Mouse (Mus musculus): Measurements from ENCODE around the gene Wfikkn1. TPM values are rescaled to one million over a fixed set of nuclear protein-coding genes. Genes with fewer than 3 reads are reported as not detected.
A peak's percentile ranks its signal among the peaks of the same experiment; 100 is the strongest.

Gene Wfikkn1
- total RNA-seq, 1 experiment from 2014 or later = 1.2 TPM

GRCm38 (mm10) chr17:25837076-25837410, 43.6 kb downstream of the Wfikkn1 start, which contains the start of gene Rhbdl1:
Rhbdl1 (minus strand) TSS chr17:25837295.
- peak; percentile 92 for DNase-seq

- peak; percentile 63 for DNase-seq
Observed at GRCm38 (mm10) chr17:25836397-25837075, 44.1 kb downstream of the Wfikkn1 start.

- peak; percentile 27 for DNase-seq
Observed at GRCm38 (mm10) chr17:25835816-25836215, 44.8 kb downstream of the Wfikkn1 start.

GRCm38 (mm10) chr17:25835301-25835700, 45.4 kb downstream of the Wfikkn1 start:
- no peak for DNase-seq

GRCm38 (mm10) chr17:25834595-25835222, 45.9 kb downstream of the Wfikkn1 start:
- no peak for DNase-seq

- peak; percentile 58 for DNase-seq
Observed at GRCm38 (mm10) chr17:25833961-25834594, 46.6 kb downstream of the Wfikkn1 start.

GRCm38 (mm10) chr17:25833291-25833663, 47.4 kb downstream of the Wfikkn1 start, which contains the start of gene Stub1:
Stub1 (minus strand) TSS chr17:25833404.
- DNase-seq = peak; percentile 96

- peak; percentile 100 for DNase-seq
Observed at GRCm38 (mm10) chr17:25832436-25833290, 48.0 kb downstream of the Wfikkn1 start.

- DNase-seq = peak; percentile 81
Observed at GRCm38 (mm10) chr17:25831451-25832281, 49.0 kb downstream of the Wfikkn1 start.

GRCm38 (mm10) chr17:25830806-25831431, 49.7 kb downstream of the Wfikkn1 start:
- DNase-seq = no peak

- DNase-seq = no peak
Observed at GRCm38 (mm10) chr17:25830200-25830753, 50.4 kb downstream of the Wfikkn1 start.

- no peak for DNase-seq
Observed at GRCm38 (mm10) chr17:25829558-25830017, 51.1 kb downstream of the Wfikkn1 start.

- peak; percentile 87 for DNase-seq
Observed at GRCm38 (mm10) chr17:25828712-25829557, 51.7 kb downstream of the Wfikkn1 start, which contains the start of gene Jmjd8. Jmjd8 (plus strand) TSS chr17:25828867.

- no peak for DNase-seq
Observed at GRCm38 (mm10) chr17:25828223-25828594, 52.4 kb downstream of the Wfikkn1 start.

Small RNA genes within 50 kb of the gene (microRNA-seq; reads per million reads assigned to microRNA genes)
- gene Mir3082 = 2.1 to 2.3 reads per million in 2 experiments

Other genes starting within 250 kb of the Wfikkn1 start
- gene Gng13, start 163.7 kb downstream of the Wfikkn1 start, total RNA-seq (2021) = not detected in 2 replicates
- 4.4 and 5.0 TPM in 2 replicates for gene Chtf18, start 153.4 kb downstream of the Wfikkn1 start, total RNA-seq (2021)
- gene Rpusd1, start 153.2 kb downstream of the Wfikkn1 start, total RNA-seq (2021) = 9.9 and 10.7 TPM in 2 replicates
- not detected in 2 replicates for gene Mslnl, start 144.8 kb downstream of the Wfikkn1 start, total RNA-seq (2021)
- gene Msln, start 126.5 kb downstream of the Wfikkn1 start, total RNA-seq (2021) = 13.0 and 14.3 TPM in 2 replicates
- gene Narfl, start 107.1 kb downstream of the Wfikkn1 start, total RNA-seq (2021) = 30.6 and 35.3 TPM in 2 replicates
- 21.8 and 27.2 TPM in 2 replicates for gene Haghl, start 95.2 kb downstream of the Wfikkn1 start, total RNA-seq (2021)
- not detected in 2 replicates for gene Ccdc78, start 94.3 kb downstream of the Wfikkn1 start, total RNA-seq (2021)
- 55.4 and 60.2 TPM in 2 replicates for gene Fam173a, start 88.0 kb downstream of the Wfikkn1 start, total RNA-seq (2021)
- not detected in 2 replicates for gene AC134908.4, start 85.2 kb downstream of the Wfikkn1 start, total RNA-seq (2021)
- 24.7 and 27.3 TPM in 2 replicates for gene Metrn, start 83.7 kb downstream of the Wfikkn1 start, total RNA-seq (2021)
- 18.8 and 24.9 TPM in 2 replicates for gene Fbxl16, start 71.8 kb downstream of the Wfikkn1 start, total RNA-seq (2021)
- 17.4 and 19.5 TPM in 2 replicates for gene Wdr24, start 57.2 kb downstream of the Wfikkn1 start, total RNA-seq (2021)
- 68.2 and 71.0 TPM in 2 replicates for gene Jmjd8, start 52.0 kb downstream of the Wfikkn1 start, total RNA-seq (2021)
- 149 and 160 TPM in 2 replicates for gene Stub1, start 47.5 kb downstream of the Wfikkn1 start, total RNA-seq (2021)
- 12.9 and 14.9 TPM in 2 replicates for gene Rhbdl1, start 43.6 kb downstream of the Wfikkn1 start, total RNA-seq (2021)
- gene Gm20683, start 39.1 kb downstream of the Wfikkn1 start, total RNA-seq (2021) = 10.9 and 11.8 TPM in 2 replicates
- gene Rhot2, start 36.0 kb downstream of the Wfikkn1 start, total RNA-seq (2021) = 95.9 and 108 TPM in 2 replicates
- gene Wdr90, start 19.4 kb downstream of the Wfikkn1 start, total RNA-seq (2021) = 23.1 and 23.2 TPM in 2 replicates
- 336 and 337 TPM in 2 replicates for gene Mcrip2, start 12.1 kb downstream of the Wfikkn1 start, total RNA-seq (2021)
- gene Mettl26, start 5.8 kb downstream of the Wfikkn1 start, total RNA-seq (2021) = 72.1 and 88.0 TPM in 2 replicates
- gene Rab40c, start 38.9 kb upstream of the Wfikkn1 start, total RNA-seq (2021) = 19.8 and 20.9 TPM in 2 replicates
- 112 and 122 TPM in 2 replicates for gene Pigq, start 64.1 kb upstream of the Wfikkn1 start, total RNA-seq (2021)
- gene Nhlrc4, start 64.1 kb upstream of the Wfikkn1 start, total RNA-seq (2021) = 0.15 TPM in 1 of 2 replicates, not detected in the other
- not detected in 2 replicates for gene A930017K11Rik, start 71.7 kb upstream of the Wfikkn1 start, total RNA-seq (2021)
- 18.8 and 23.8 TPM in 2 replicates for gene Capn15, start 104.9 kb upstream of the Wfikkn1 start, total RNA-seq (2021)
- gene Rab11fip3, start 188.7 kb upstream of the Wfikkn1 start, total RNA-seq (2021) = 18.6 and 19.0 TPM in 2 replicates
- 34.2 and 42.3 TPM in 2 replicates for gene Decr2, start 209.5 kb upstream of the Wfikkn1 start, total RNA-seq (2021)
- 2.6 and 2.7 TPM in 2 replicates for gene Nme4, start 214.7 kb upstream of the Wfikkn1 start, total RNA-seq (2021)
- 5.0 and 5.8 TPM in 2 replicates for gene Tmem8, start 232.4 kb upstream of the Wfikkn1 start, total RNA-seq (2021)
- 77.5 and 87.3 TPM in 2 replicates for gene Mrpl28, start 242.6 kb upstream of the Wfikkn1 start, total RNA-seq (2021)

All from adrenal gland, postnatal 14 days (tissue).